Mouse (Mus musculus): ENCODE data around the gene Tent5c. TPM values are rescaled to one million over a fixed set of nuclear protein-coding genes. Genes with fewer than 3 reads are reported as not detected.
A peak's percentile ranks its signal among the peaks of the same experiment; 100 is the strongest.

Gene Tent5c
- polyA plus RNA-seq, 1 experiment from 2014 or later, result 6.3 TPM

- Histone ChIP-seq H3K4me2 (replicated peaks) (no peak overlapping the region), H3K9ac (no peak overlapping the region), H3K9me3 (no peaks in the 10 kb centered on the region), H3K36me3 (no peaks in the 10 kb centered on the region), H3K27me3 (no peaks in the 10 kb centered on the region), H3K4me1 (no peaks in the 10 kb centered on the region), H3K27ac (no peak overlapping the region), H3K4me3 (no peak overlapping the region)
- WGBS, result 73% methylated on average over 4 of the region's 4 CpGs
- no peak for ATAC-seq (ENCODE audit: insufficient number of reproducible peaks, insufficient read depth, low FRiP score, low TSS enrichment)
These were observed 57.4 kb downstream of the Tent5c start for GRCm38 (mm10) chr3:100431705-100432104.

DNA sequence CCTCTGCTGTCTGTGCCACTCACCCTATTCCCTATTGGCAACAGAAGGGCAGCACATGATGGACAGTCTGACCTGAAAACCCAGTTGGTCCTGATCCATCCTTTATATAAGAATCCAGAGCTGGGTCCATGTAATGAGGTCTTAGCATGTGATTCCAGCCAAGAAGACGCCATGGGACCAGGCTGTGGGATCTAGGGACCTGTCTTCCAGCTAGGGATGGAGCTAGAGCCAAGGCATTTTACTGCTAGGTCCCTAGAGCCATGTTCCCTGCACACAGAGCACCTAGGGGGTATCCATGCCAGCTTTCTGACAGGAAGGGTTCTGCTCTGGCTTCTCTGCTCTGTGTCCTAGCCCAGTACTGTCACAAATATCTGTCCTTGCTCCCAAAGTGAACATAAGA is 58.4 kb downstream of the Tent5c start:
- no peaks in the 10 kb centered on the region for H3K36me3 ChIP-seq
- H3K4me3 ChIP-seq, result no peak overlapping the region
- H3K4me2 ChIP-seq (replicated peaks), result no peak overlapping the region
- no peaks in the 10 kb centered on the region for H3K27me3 ChIP-seq
- no peak overlapping the region for H3K9ac ChIP-seq
- H3K27ac ChIP-seq, result no peak overlapping the region
- WGBS, result 86% methylated on average over 1 of the region's 1 CpGs
- H3K4me1 ChIP-seq, result no peaks in the 10 kb centered on the region
- H3K9me3 ChIP-seq, result no peaks in the 10 kb centered on the region
- ATAC-seq (ENCODE audit: insufficient number of reproducible peaks, insufficient read depth, low FRiP score, low TSS enrichment), result no peak

DNA sequence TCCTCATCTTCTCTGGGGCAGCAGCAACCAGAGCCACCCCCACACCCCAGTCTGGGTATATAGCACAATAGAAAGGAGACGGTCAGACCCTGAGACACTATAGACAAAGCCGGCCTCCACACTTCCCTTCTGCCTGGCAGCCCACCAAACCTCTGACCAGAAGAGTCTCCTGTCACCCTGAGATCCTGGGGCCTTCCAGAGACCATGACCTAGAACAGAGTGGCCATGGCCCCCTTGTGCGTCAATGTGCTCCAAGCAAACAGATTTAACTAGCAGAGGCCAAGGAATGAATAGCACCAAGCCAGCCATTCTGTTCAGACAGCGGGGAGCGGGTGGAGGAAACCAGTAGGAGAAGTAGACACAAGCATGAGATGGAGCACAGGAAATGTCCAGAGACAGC is 59.0 kb downstream of the Tent5c start:
- no peak overlapping the region for H3K27ac ChIP-seq

GRCm38 (mm10) chr3:100429667-100430066 is 59.5 kb downstream of the Tent5c start:
- Histone ChIP-seq H3K4me1 (no peaks in the 10 kb centered on the region), H3K4me3 (no peak overlapping the region), H3K27ac (no peak overlapping the region), H3K36me3 (no peaks in the 10 kb centered on the region), H3K27me3 (no peaks in the 10 kb centered on the region), H3K9ac (no peak overlapping the region), H3K9me3 (no peaks in the 10 kb centered on the region), H3K4me2 (replicated peaks) (no peak overlapping the region)
- no peak for ATAC-seq (ENCODE audit: insufficient number of reproducible peaks, insufficient read depth, low FRiP score, low TSS enrichment)
- WGBS, result 74% methylated on average over 4 of the region's 4 CpGs

More for the DNA sequence above, 59.0 kb downstream of the Tent5c start:
- Histone ChIP-seq H3K36me3 (no peaks in the 10 kb centered on the region), H3K9me3 (no peaks in the 10 kb centered on the region), H3K4me3 (no peak overlapping the region), H3K4me1 (no peaks in the 10 kb centered on the region), H3K9ac (no peak overlapping the region), H3K4me2 (replicated peaks) (no peak overlapping the region), H3K27me3 (no peaks in the 10 kb centered on the region)
- WGBS, result 92% methylated on average over 5 of the region's 5 CpGs
- ATAC-seq (ENCODE audit: insufficient number of reproducible peaks, insufficient read depth, low FRiP score, low TSS enrichment), result no peak

GRCm38 (mm10) chr3:100427548-100427947 is 61.6 kb downstream of the Tent5c start:
- ATAC-seq (ENCODE audit: insufficient number of reproducible peaks, insufficient read depth, low FRiP score, low TSS enrichment), result no peak
- no peak overlapping the region for H3K27ac ChIP-seq
- H3K4me2 ChIP-seq (replicated peaks), result no peak overlapping the region
- no peak overlapping the region for H3K9ac ChIP-seq
- H3K9me3 ChIP-seq, result no peaks in the 10 kb centered on the region
- WGBS, result 60% methylated on average over 6 of the region's 6 CpGs
- no peak overlapping the region for H3K4me3 ChIP-seq
- no peaks in the 10 kb centered on the region for H3K27me3 ChIP-seq
- no peaks in the 10 kb centered on the region for H3K4me1 ChIP-seq
- H3K36me3 ChIP-seq, result no peaks in the 10 kb centered on the region

GRCm38 (mm10) chr3:100422392-100423167 is 66.5 kb downstream of the Tent5c start:
- H3K9ac ChIP-seq, result no peak overlapping the region
- H3K9me3 ChIP-seq, result no peaks in the 10 kb centered on the region
- no peak for ATAC-seq (ENCODE audit: insufficient number of reproducible peaks, insufficient read depth, low FRiP score, low TSS enrichment)
- H3K36me3 ChIP-seq, result no peaks in the 10 kb centered on the region
- H3K27ac ChIP-seq, result no peak overlapping the region
- 72% methylated on average over 10 of the region's 10 CpGs for WGBS
- H3K4me1 ChIP-seq, result peaks cover 5% of the 10 kb centered on the region; the same call in 1 of the 2 replicates
- no peak overlapping the region for H3K4me2 ChIP-seq (replicated peaks)
- H3K27me3 ChIP-seq, result no peaks in the 10 kb centered on the region
- no peak overlapping the region for H3K4me3 ChIP-seq

DNA sequence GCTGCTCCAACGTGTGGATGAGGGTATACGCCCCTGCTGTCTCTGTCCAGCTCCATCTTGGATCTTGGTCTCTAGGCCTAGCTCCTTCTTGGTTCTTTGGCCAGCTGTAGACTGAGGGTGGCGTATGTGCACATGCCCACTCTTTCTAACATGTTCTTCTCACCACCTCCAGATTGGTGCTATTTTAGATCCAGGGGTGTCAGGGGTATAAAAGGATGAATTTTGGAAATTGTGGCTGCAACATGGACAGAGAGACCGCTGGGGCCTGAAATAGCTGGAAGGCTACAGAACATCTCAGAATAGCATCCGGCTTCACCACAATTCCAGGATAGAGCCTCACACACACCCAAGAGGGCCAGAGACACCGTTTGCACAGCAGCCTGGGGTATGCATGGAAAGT is 67.8 kb downstream of the Tent5c start:
- no peaks in the 10 kb centered on the region for H3K36me3 ChIP-seq
- no peaks in the 10 kb centered on the region for H3K9me3 ChIP-seq
- H3K4me2 ChIP-seq (replicated peaks), result no peak overlapping the region
- H3K27ac ChIP-seq, result no peak overlapping the region
- H3K9ac ChIP-seq, result no peak overlapping the region
- H3K4me3 ChIP-seq, result no peak overlapping the region
- peaks cover 5% of the 10 kb centered on the region; the same call in 1 of the 2 replicates for H3K4me1 ChIP-seq
- ATAC-seq (ENCODE audit: insufficient number of reproducible peaks, insufficient read depth, low FRiP score, low TSS enrichment), result no peak
- WGBS, result 83% methylated on average over 6 of the region's 6 CpGs
- H3K27me3 ChIP-seq, result no peaks in the 10 kb centered on the region

- WGBS, result 52% methylated on average over 5 of the region's 5 CpGs
- no peaks in the 10 kb centered on the region for H3K9me3 ChIP-seq
- no peak overlapping the region for H3K4me3 ChIP-seq
- no peak for ATAC-seq (ENCODE audit: insufficient number of reproducible peaks, insufficient read depth, low FRiP score, low TSS enrichment)
- H3K27ac ChIP-seq, result no peak overlapping the region
- no peak overlapping the region for H3K9ac ChIP-seq
- H3K4me1 ChIP-seq, result peaks cover 5% of the 10 kb centered on the region; the same call in 1 of the 2 replicates
- no peaks in the 10 kb centered on the region for H3K27me3 ChIP-seq
- no peak overlapping the region for H3K4me2 ChIP-seq (replicated peaks)
- no peaks in the 10 kb centered on the region for H3K36me3 ChIP-seq
These were observed 68.5 kb downstream of the Tent5c start for GRCm38 (mm10) chr3:100420691-100421056.

GRCm38 (mm10) chr3:100419962-100420690 is 69.0 kb downstream of the Tent5c start:
- ATAC-seq (ENCODE audit: insufficient number of reproducible peaks, insufficient read depth, low FRiP score, low TSS enrichment), result no peak
- Histone ChIP-seq H3K9ac (no peak overlapping the region), H3K9me3 (no peaks in the 10 kb centered on the region), H3K4me2 (replicated peaks) (no peak overlapping the region), H3K36me3 (no peaks in the 10 kb centered on the region), H3K4me1 (peaks cover 5% of the 10 kb centered on the region; the same call in 1 of the 2 replicates), H3K27ac (no peak overlapping the region), H3K4me3 (no peak overlapping the region), H3K27me3 (no peaks in the 10 kb centered on the region)
- WGBS, result 83% methylated on average over 10 of the region's 10 CpGs

DNA sequence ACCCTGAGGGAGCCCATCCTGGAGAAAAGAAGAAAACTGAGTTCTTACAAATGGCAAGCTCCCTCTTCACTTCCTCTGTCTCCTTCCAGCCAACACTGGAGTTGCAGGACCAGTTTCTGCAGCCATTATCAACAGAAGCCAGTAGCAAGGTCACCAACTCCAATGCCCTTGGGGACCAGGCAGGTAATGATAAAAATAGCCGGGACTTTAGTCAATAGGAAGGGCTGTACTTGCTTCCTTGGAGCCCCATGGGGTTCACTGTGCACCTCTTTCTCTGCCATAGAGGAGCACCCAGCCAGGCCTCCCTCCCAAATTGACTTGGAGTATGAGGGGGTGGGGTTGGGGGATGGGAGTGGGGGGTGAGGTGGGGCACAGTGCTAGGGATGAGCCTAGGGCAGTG is 70.7 kb downstream of the Tent5c start:
- no peaks in the 10 kb centered on the region for H3K27me3 ChIP-seq
- H3K4me3 ChIP-seq, result no peak overlapping the region
- no peak overlapping the region for H3K9ac ChIP-seq
- H3K4me2 ChIP-seq (replicated peaks), result no peak overlapping the region
- no peaks in the 10 kb centered on the region for H3K9me3 ChIP-seq
- H3K36me3 ChIP-seq, result no peaks in the 10 kb centered on the region
- H3K4me1 ChIP-seq, result peaks cover 5% of the 10 kb centered on the region; the same call in 1 of the 2 replicates
- ATAC-seq (ENCODE audit: insufficient number of reproducible peaks, insufficient read depth, low FRiP score, low TSS enrichment), result no peak
- 71% methylated on average over 1 of the region's 1 CpGs for WGBS
- H3K27ac ChIP-seq, result no peak overlapping the region

DNA sequence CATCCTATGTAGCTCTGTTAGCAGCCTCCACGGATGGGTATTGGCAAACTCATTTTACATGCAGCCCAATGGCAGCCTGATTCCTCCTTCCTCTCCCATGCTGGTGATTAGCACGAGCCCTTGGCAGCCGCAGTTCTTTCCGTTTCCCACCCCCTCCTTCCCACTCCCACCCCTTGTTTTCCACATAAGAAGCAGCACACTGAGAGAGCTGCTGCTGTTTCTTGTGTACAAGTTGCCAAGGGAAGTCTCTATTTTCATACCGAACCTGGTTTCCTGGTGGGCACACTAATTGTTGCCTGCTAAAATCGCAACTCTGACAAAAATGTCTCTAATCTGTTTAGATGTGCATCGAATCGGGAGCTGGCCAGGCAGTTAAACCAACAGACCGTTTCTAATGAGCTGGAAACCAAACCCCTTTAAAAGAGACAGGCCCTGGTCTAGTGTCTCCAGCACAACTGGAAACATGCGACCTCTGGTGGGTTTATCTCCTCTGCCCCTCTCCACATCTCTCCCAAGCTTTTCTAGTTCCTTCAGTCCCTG is 71.3 kb downstream of the Tent5c start:
- Histone ChIP-seq H3K27me3 (no peaks in the 10 kb centered on the region), H3K4me2 (replicated peaks) (peak overlapping the region; percentile 26), H3K27ac (no peak overlapping the region), H3K4me1 (peaks cover 5% of the 10 kb centered on the region; the same call in 1 of the 2 replicates), H3K9me3 (no peaks in the 10 kb centered on the region), H3K36me3 (no peaks in the 10 kb centered on the region), H3K4me3 (no peak overlapping the region), H3K9ac (no peak overlapping the region)
- 22% methylated on average over 10 of the region's 10 CpGs for WGBS
- no peak for ATAC-seq (ENCODE audit: insufficient number of reproducible peaks, insufficient read depth, low FRiP score, low TSS enrichment)

DNA sequence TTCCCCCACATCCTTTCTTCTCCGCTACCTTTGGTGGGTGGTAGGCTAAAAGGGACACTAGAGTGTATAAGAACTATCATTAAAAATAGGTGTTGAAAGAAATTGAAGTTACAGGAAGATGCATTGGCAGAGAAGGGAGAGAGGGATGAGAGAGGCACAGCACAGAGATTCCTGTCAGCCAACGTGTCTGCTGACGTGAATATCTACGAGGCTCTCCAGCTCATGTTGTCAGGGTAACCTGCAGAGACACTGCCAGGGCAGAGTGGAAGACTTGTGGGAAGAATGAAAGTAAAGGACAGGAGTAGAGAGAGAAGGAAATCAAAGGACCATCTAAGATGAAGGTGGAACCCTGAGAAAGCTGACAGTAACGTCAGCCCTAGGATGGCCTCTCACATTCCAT is 73.5 kb downstream of the Tent5c start:
- WGBS, result 81% methylated on average over 5 of the region's 5 CpGs
- no peak overlapping the region for H3K4me2 ChIP-seq (replicated peaks)

More for the DNA sequence above, 73.5 kb downstream of the Tent5c start:
- no peaks in the 10 kb centered on the region for H3K9me3 ChIP-seq
- no peak overlapping the region for H3K4me3 ChIP-seq
- no peaks in the 10 kb centered on the region for H3K36me3 ChIP-seq
- ATAC-seq (ENCODE audit: insufficient number of reproducible peaks, insufficient read depth, low FRiP score, low TSS enrichment), result no peak
- no peak overlapping the region for H3K9ac ChIP-seq
- H3K27ac ChIP-seq, result no peak overlapping the region
- H3K27me3 ChIP-seq, result no peaks in the 10 kb centered on the region
- peaks cover 5% of the 10 kb centered on the region; the same call in 1 of the 2 replicates for H3K4me1 ChIP-seq
